Mouse (Mus musculus) bone marrow, adult 2 months (tissue): Measurements from ENCODE around the gene Vmn2r35. TPM values are rescaled to one million over a fixed set of nuclear protein-coding genes. Genes with fewer than 3 reads are reported as not detected.
"Not testable (repeated sequence)": the region's sequence is repeated elsewhere in the genome, so short reads cannot be mapped to it uniquely, and the experiment has no call there.

Experiments
- H3K27ac ChIP-seq: fragments of 200-500 bp; 2 replicates; pipeline ENCODE4 v1.5.1; 2012; ENCODE audit warnings: low read depth, mild to moderate bottlenecking, control low read depth, inconsistent platforms, low read length; ENCODE audit not compliant: control insufficient read depth, poor library complexity, insufficient read depth
- H3K4me1 ChIP-seq: fragments of 200-500 bp; 2 replicates; pipeline ENCODE4 v1.6.1; 2011; ENCODE audit warnings: low read length; ENCODE audit not compliant: control insufficient read depth, insufficient read depth
- H3K4me3 ChIP-seq: fragments of 200-500 bp; replicated peaks from 2 replicates; pipeline ENCODE3; 2011; ENCODE audit warnings: mild to moderate bottlenecking, low read depth, low read length, control low read depth; ENCODE audit not compliant: control insufficient read depth
- WGBS: fragments of 180-500 bp; shearing (Covaris S2); methylation state at CpG from one replicate; pipeline ENCODE4 v1.1.7; 2018; 5-methylcytosine and 5-hydroxymethylcytosine counted together
- polyA plus RNA-seq: library from polyadenylated mRNA; stranded (reverse); fragments of >200 nt; gene quantifications from 2 replicates; pipeline ENCODE4 v1.2.4, GENCODE M21; 2011; ENCODE audit warnings: low replicate concordance; ENCODE audit not compliant: missing spikeins, insufficient read depth, insufficient read length

The Vmn2r35 gene
- polyA plus RNA-seq: not detected in 2 replicates

GRCm38 (mm10) chr7:7819767-7820166 lies at the start of gene Vmn2r35:
Gene Vmn2r35, minus strand, starts transcription at chr7:7819867.
- not testable (repeated sequence) for H3K27ac ChIP-seq, H3K4me1 ChIP-seq, H3K4me3 ChIP-seq
- whole genome bisulfite sequencing: no CpG with 5 or more reads among the region's 1 CpGs

- WGBS: 82% methylated on average over 9 of the region's 25 CpGs
- H3K4me1 ChIP-seq, H3K4me3 ChIP-seq: not testable (repeated sequence)
Measured at GRCm38 (mm10) chr7:7794196-7794595, 25.5 kb downstream of the Vmn2r35 start.

More at GRCm38 (mm10) chr7:7794196-7794595, 25.5 kb downstream of the Vmn2r35 start:
- H3K27ac ChIP-seq: not testable (repeated sequence)

Other genes starting within 250 kb of the Vmn2r35 start
- gene Vmn2r34, start 130.4 kb downstream of the Vmn2r35 start, polyA plus RNA-seq: not detected in 2 replicates
- gene Vmn2r36, start 82.6 kb upstream of the Vmn2r35 start, polyA plus RNA-seq: not detected in 2 replicates